Mouse (Mus musculus): Measurements from ENCODE around the gene Tdrd9. TPM values are rescaled to one million over a fixed set of nuclear protein-coding genes. Genes with fewer than 3 reads are reported as not detected.

The Tdrd9 gene
- 0.38 and 0.48 TPM in 2 replicates for polyA plus RNA-seq (2015; fragmentation: Nextera tagmentation; extraction: Ambion mirVana)

DNA sequence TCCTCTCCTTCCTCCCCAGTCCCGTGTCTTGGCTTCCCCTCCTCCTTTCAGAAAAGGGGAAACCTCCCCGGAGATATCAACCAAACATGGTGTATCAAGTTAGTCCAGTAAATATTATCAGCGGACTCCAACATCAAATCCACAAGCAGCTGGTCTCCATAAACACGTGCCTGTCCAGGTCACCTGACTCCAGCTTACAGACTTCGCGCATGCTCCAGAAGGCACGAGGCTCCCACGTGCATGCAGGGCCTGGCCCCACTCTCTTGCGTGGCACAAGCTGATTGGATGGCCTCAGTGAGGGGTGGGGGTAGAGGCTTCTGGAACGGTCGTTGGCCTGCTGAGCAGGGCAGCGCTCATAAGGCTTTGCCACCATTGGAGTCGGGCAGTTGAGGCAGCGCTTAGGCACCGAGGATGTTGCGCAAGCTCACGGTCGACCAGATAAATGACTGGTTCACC lies at the start of gene Tdrd9:
Gene Tdrd9 (plus strand): TSS at position 329 of the 456 bp plus-strand sequence.
- Histone ChIP-seq H3K4me1 (replicated peaks) (peaks cover 5% of the 10 kb centered on the region), H3K4me3 (no peak within 1 kb of the TSS), H3K36me3 (no peaks in the 10 kb centered on the region), H3K9me3 (no peaks in the 10 kb centered on the region), H3K4me2 (no peak within 1 kb of the TSS), H3K27me3 (no peaks in the 10 kb centered on the region), H3K9ac (no peak within 1 kb of the TSS), H3K27ac (no peak within 1 kb of the TSS)
- no peak for ATAC-seq (ENCODE audit: low FRiP score)
- WGBS: 91% methylated on average over 18 of the region's 18 CpGs

- H3K4me3 ChIP-seq: no peak overlapping the region
- 86% methylated on average over 6 of the region's 6 CpGs for WGBS
- no peak overlapping the region for H3K4me2 ChIP-seq
- H3K9me3 ChIP-seq: no peaks in the 10 kb centered on the region
- no peak overlapping the region for H3K27ac ChIP-seq
- H3K36me3 ChIP-seq: no peaks in the 10 kb centered on the region
- H3K9ac ChIP-seq: no peak overlapping the region
- no peaks in the 10 kb centered on the region for H3K27me3 ChIP-seq
- H3K4me1 ChIP-seq (replicated peaks): peaks cover 8% of the 10 kb centered on the region; the same call in 1 of the 2 replicates
- ATAC-seq (ENCODE audit: low FRiP score): no peak
These were observed 48.2 kb upstream of the Tdrd9 start for GRCm38 (mm10) chr12:111923117-111923516.

DNA sequence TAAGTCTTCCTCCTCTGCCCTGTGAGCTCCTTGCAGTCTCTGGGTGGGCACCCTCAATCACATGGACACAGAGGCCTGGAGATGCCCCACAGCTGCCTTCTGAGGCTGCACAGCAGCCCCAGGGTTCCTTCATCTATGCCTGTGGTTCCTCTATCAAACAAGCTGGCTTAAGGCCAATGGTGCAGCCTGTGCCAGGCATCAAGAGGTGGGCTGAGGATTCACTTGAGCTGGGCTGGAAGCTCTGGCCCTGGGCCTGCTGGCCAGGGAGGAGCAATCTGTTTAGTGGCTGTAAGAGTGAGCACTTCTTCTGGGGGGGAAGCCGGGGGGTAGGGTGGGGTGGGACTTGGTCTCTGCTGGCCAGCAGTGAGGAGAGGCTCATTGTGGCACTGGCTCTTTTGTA lies 44.0 kb upstream of the Tdrd9 start:
- H3K4me2 ChIP-seq: no peak overlapping the region
- no peak overlapping the region for H3K4me3 ChIP-seq
- WGBS: 100% methylated on average over 1 of the region's 1 CpGs
- no peak; the same call in 1 of the 2 replicates for ATAC-seq (ENCODE audit: low FRiP score)
- H3K27me3 ChIP-seq: no peaks in the 10 kb centered on the region
- H3K4me1 ChIP-seq (replicated peaks): peaks cover 11% of the 10 kb centered on the region; the same call in 1 of the 2 replicates
- H3K9me3 ChIP-seq: no peaks in the 10 kb centered on the region
- no peak overlapping the region for H3K27ac ChIP-seq
- H3K9ac ChIP-seq: no peak overlapping the region
- no peaks in the 10 kb centered on the region for H3K36me3 ChIP-seq

DNA sequence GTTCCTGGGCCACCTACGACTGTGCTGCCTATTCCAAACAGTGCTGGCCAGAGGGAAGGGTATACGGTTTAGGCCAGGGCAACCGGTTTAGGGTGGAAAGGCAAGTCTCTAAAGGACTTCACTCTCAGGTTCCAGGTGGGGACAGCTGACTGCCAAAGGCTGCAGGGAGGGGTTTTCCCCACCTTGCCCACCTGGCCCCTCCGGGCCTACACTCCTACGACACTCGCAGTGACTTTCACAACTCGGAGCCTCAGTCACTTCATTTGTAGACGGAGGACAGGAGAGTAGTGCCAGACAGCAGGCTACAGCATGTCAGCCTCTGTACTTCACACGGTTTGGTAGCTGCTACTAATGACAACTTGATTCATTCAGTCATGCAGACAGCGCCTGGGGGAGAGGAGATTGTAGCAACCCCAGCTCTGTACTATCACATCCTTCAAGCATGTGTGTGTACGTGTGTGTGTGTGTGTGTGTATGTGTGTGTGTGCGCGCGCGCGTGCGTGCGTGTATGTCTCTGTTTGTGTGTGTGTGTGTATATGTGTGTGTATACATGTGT lies 42.9 kb upstream of the Tdrd9 start:
- H3K9ac ChIP-seq: no peak overlapping the region
- H3K36me3 ChIP-seq: no peaks in the 10 kb centered on the region
- no peak overlapping the region for H3K4me2 ChIP-seq
- peaks cover 17% of the 10 kb centered on the region; the same call in 1 of the 2 replicates for H3K4me1 ChIP-seq (replicated peaks)
- WGBS: 90% methylated on average over 18 of the region's 18 CpGs
- no peaks in the 10 kb centered on the region for H3K9me3 ChIP-seq
- no peak overlapping the region; the same call in 1 of the 2 replicates for H3K27ac ChIP-seq
- ATAC-seq (ENCODE audit: low FRiP score): no peak
- H3K4me3 ChIP-seq: no peak overlapping the region
- no peaks in the 10 kb centered on the region for H3K27me3 ChIP-seq

- Histone ChIP-seq H3K4me2 (no peak overlapping the region), H3K27me3 (no peaks in the 10 kb centered on the region; the same call in 1 of the 2 replicates), H3K4me3 (no peak overlapping the region), H3K4me1 (replicated peaks) (peaks cover 20% of the 10 kb centered on the region), H3K36me3 (no peaks in the 10 kb centered on the region), H3K9ac (no peak overlapping the region), H3K27ac (no peak overlapping the region), H3K9me3 (no peaks in the 10 kb centered on the region)
- no peak for ATAC-seq (ENCODE audit: low FRiP score)
- 87% methylated on average over 9 of the region's 9 CpGs for WGBS
These were observed 39.8 kb upstream of the Tdrd9 start for GRCm38 (mm10) chr12:111931411-111932025.

DNA sequence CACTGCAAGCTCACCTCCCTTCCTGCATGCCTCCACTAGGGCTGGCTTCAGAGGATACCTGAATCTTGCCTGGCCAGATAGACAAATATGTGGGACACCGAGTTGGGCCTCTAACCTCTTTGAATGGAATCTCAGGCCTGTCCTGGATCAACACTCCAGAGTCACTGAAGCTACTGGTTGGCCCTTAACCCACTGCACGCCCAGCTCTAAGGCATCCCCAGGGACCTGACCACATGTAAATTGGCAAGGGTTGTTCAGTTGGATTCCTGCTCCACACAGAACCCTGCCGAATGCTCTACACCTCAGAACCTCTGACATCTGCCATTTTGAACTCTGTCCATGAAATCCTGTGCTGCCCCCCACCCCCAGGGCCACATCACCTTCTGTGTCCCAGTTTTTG lies 38.8 kb upstream of the Tdrd9 start:
- no peaks in the 10 kb centered on the region; the same call in 1 of the 2 replicates for H3K27me3 ChIP-seq
- no peak overlapping the region for H3K4me2 ChIP-seq
- H3K27ac ChIP-seq: no peak overlapping the region
- no peak for ATAC-seq (ENCODE audit: low FRiP score)
- 79% methylated on average over 3 of the region's 3 CpGs for WGBS
- no peaks in the 10 kb centered on the region for H3K9me3 ChIP-seq
- no peak overlapping the region for H3K4me3 ChIP-seq
- no peak overlapping the region for H3K9ac ChIP-seq
- no peaks in the 10 kb centered on the region for H3K36me3 ChIP-seq
- H3K4me1 ChIP-seq (replicated peaks): peaks cover 23% of the 10 kb centered on the region

- Histone ChIP-seq H3K27ac (no peak overlapping the region), H3K4me1 (replicated peaks) (peaks cover 25% of the 10 kb centered on the region), H3K36me3 (no peaks in the 10 kb centered on the region), H3K4me3 (no peak overlapping the region), H3K27me3 (no peaks in the 10 kb centered on the region; the same call in 1 of the 2 replicates), H3K9me3 (no peaks in the 10 kb centered on the region), H3K4me2 (no peak overlapping the region), H3K9ac (no peak overlapping the region)
- 66% methylated on average over 11 of the region's 11 CpGs for WGBS
- no peak for ATAC-seq (ENCODE audit: low FRiP score)
These were observed 38.2 kb upstream of the Tdrd9 start for GRCm38 (mm10) chr12:111933032-111933704.

- H3K9ac ChIP-seq: no peak overlapping the region
These were observed 37.4 kb upstream of the Tdrd9 start for GRCm38 (mm10) chr12:111933971-111934370.

DNA sequence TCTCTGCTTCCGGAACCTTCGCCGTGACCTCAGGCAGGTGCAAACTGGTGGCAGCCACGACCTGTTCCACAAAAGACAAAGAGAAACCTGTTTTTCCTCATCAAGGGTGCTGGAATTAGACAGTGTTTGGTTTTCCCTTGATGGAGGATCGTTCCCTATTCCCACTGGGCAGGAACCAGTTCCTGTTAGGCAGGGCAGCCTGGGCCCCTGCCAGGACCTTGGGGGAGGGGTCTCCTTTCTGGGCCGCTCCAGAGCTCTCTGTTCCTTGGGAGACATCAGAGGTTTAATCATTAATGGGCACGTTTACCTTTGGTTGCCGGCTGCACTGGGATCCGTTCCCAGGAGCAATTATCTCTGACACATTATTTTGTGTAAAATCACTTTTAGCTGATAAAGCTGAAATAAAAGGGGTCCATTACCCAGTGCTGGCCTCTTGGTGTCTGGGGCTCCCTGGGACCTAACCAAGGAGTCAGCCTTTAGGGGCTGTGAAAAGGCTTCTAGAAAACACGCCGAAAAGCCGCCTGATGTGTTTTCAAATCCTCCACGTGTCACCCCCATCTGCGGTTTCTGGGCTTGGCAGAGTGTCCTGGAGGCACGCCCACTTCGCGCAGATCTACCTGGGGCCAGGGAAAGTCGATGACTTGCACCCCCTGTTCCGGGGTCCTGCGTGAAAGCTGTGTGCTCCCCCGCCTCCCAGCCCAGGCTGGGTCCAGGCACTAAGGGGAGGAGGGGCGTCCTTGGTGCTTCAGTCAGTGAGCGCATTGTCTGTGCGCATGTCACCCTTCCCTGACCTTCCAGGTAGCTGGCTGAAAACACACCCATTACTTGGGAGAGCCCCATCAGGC lies 34.4 kb upstream of the Tdrd9 start:
- Histone ChIP-seq H3K9me3 (no peaks in the 10 kb centered on the region), H3K27me3 (no peaks in the 10 kb centered on the region; the same call in 1 of the 2 replicates), H3K4me1 (replicated peaks) (peaks cover 22% of the 10 kb centered on the region), H3K4me2 (no peak overlapping the region), H3K9ac (peak overlapping the region; percentile 49; the same call in 1 of the 2 replicates), H3K36me3 (no peaks in the 10 kb centered on the region), H3K4me3 (no peak overlapping the region), H3K27ac (no peak overlapping the region)
- 36% methylated on average over 24 of the region's 24 CpGs for WGBS
- ATAC-seq (ENCODE audit: low FRiP score): no peak

More at GRCm38 (mm10) chr12:111933971-111934370, 37.4 kb upstream of the Tdrd9 start:
- no peaks in the 10 kb centered on the region for H3K36me3 ChIP-seq
- H3K27me3 ChIP-seq: no peaks in the 10 kb centered on the region; the same call in 1 of the 2 replicates
- H3K9me3 ChIP-seq: no peaks in the 10 kb centered on the region
- H3K4me3 ChIP-seq: no peak overlapping the region
- no peak overlapping the region for H3K4me2 ChIP-seq
- WGBS: 78% methylated on average over 2 of the region's 2 CpGs
- peaks cover 25% of the 10 kb centered on the region for H3K4me1 ChIP-seq (replicated peaks)
- ATAC-seq (ENCODE audit: low FRiP score): no peak
- no peak overlapping the region for H3K27ac ChIP-seq

- no peak for ATAC-seq (ENCODE audit: low FRiP score)
- 92% methylated on average over 1 of the region's 1 CpGs for WGBS
- Histone ChIP-seq H3K9ac (no peak overlapping the region), H3K4me3 (no peak overlapping the region), H3K36me3 (no peaks in the 10 kb centered on the region), H3K27me3 (no peaks in the 10 kb centered on the region; the same call in 1 of the 2 replicates), H3K4me1 (replicated peaks) (peaks cover 20% of the 10 kb centered on the region), H3K27ac (no peak overlapping the region), H3K9me3 (no peaks in the 10 kb centered on the region), H3K4me2 (no peak overlapping the region)
These were observed 32.7 kb upstream of the Tdrd9 start for GRCm38 (mm10) chr12:111938623-111939177.

DNA sequence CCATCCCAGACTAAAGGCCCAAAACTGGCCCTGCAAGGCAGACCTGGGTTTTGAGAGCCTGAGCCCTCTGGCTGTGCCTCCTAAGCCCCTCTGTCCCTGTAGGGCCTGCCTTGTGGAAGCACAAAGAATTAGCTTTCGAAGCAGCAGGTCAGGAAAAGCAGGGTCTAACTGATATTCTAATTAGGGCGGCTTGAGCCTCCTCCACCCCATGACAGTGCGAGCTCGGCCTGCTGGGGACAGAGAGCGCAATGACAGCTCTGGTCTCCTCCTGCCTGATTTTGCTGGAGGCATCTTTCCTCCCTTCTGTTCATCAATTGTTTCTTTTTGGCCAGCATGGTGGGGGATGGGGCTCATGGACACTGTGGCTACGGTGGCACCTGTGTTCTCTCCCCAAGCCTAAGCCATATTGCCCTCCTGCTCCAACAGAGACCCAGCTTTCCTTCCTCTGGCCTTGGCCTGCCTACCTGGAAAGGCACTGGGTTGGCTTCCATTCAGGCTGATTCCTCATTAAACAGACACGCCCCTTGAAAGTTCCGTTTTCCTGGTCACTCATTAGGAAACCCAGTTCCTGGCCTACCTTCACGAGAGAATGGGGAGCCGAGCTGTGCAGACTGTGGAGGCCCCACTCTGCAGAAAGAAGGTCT lies 27.8 kb upstream of the Tdrd9 start:
- 0 out of 2 replicates have a peak, but pooled peaks cover under 1% of the 10 kb centered on the region for H3K27me3 ChIP-seq
- H3K4me1 ChIP-seq (replicated peaks): peaks cover 3% of the 10 kb centered on the region; the same call in 1 of the 2 replicates
- ATAC-seq (ENCODE audit: low FRiP score): no peak
- no peaks in the 10 kb centered on the region for H3K36me3 ChIP-seq
- H3K4me2 ChIP-seq: no peak overlapping the region
- H3K27ac ChIP-seq: no peak overlapping the region
- H3K9ac ChIP-seq: no peak overlapping the region
- H3K9me3 ChIP-seq: no peaks in the 10 kb centered on the region
- no peak overlapping the region for H3K4me3 ChIP-seq
- WGBS: 70% methylated on average over 10 of the region's 10 CpGs

Measured in hindbrain, embryonic 13.5 days (tissue).